Mouse (Mus musculus) heart, embryonic 15.5 days (tissue): ENCODE measurements around the gene Cenpj. TPM values are rescaled to one million over a fixed set of nuclear protein-coding genes. Genes with fewer than 3 reads are reported as not detected.

ENCODE experiments used
- ATAC-seq: fragments of 200-750 bp; cut with Nextera tagmentation; replicated peaks from 2 replicates; pipeline ENCODE4 v1.8.0; 2017; ENCODE audit warnings: low read depth, moderate TSS enrichment; ENCODE audit not compliant: insufficient number of reproducible peaks, insufficient read depth, low FRiP score
- H3K27ac ChIP-seq: fragments of 300-500 bp; sonication (generic); 2 replicates; pipeline ENCODE4 v1.5.1; 2015; ENCODE audit warnings: mild to moderate bottlenecking, inconsistent platforms
- H3K27me3 ChIP-seq: fragments of 300-500 bp; sonication (generic); 2 replicates; pipeline ENCODE4 v1.6.1; 2015; ENCODE audit warnings: inconsistent platforms
- H3K36me3 ChIP-seq: fragments of 300-500 bp; sonication (generic); 2 replicates; pipeline ENCODE4 v1.6.1; 2015; ENCODE audit warnings: mild to moderate bottlenecking, inconsistent platforms
- H3K4me1 ChIP-seq: fragments of 300-500 bp; sonication (generic); replicated peaks from 2 replicates; pipeline ENCODE4 v1.6.1; 2015; ENCODE audit warnings: inconsistent platforms
- H3K4me2 ChIP-seq: fragments of 300-500 bp; sonication (generic); 2 replicates; pipeline ENCODE4 v1.6.1; 2015; ENCODE audit warnings: inconsistent platforms, mild to moderate bottlenecking, moderate library complexity
- H3K4me3 ChIP-seq: fragments of 300-500 bp; sonication (generic); 2 replicates; pipeline ENCODE4 v1.5.1; 2015; ENCODE audit warnings: mild to moderate bottlenecking, inconsistent platforms
- H3K9ac ChIP-seq: fragments of 300-500 bp; sonication (generic); 2 replicates; pipeline ENCODE4 v1.6.1; 2015; ENCODE audit warnings: mild to moderate bottlenecking, inconsistent platforms
- H3K9me3 ChIP-seq: fragments of 300-500 bp; sonication (generic); replicated peaks from 2 replicates; pipeline ENCODE4 v1.6.1; 2016; ENCODE audit warnings: inconsistent platforms
- WGBS: fragments of 180-500 bp; shearing (Covaris S2); methylation state at CpG from one replicate; pipeline ENCODE4 v1.1.7; 2015; ENCODE audit warnings: mixed read lengths; 5-methylcytosine and 5-hydroxymethylcytosine counted together
- polyA plus RNA-seq: library from polyadenylated mRNA; unstranded; fragments of >200 nt; fragmentation: Nextera tagmentation; extraction: Ambion mirVana; gene quantifications from 2 replicates; pipeline ENCODE4 v1.2.1, GENCODE M21; 2015

Cenpj gene
- 7.4 and 7.6 TPM in 2 replicates for polyA plus RNA-seq

GRCm38 (mm10) chr14:56575416-56575815 is at the start of gene Cenpj, which contains the start of gene Parp4:
TSS of gene Cenpj (minus strand) at chr14:56575425.
TSS of gene Parp4 (plus strand) at chr14:56575619.
- WGBS: under 1% methylated on average over 24 of the region's 24 CpGs
- H3K4me1 ChIP-seq: peaks cover 21% of the 10 kb centered on the region
- no peaks in the 10 kb centered on the region for H3K27me3 ChIP-seq
- no peaks in the 10 kb centered on the region for H3K9me3 ChIP-seq
- peak within 1 kb of the TSS; percentile 68 for H3K4me2 ChIP-seq
- H3K27ac ChIP-seq: peak within 1 kb of the TSS; percentile 76
- H3K9ac ChIP-seq: peak within 1 kb of the TSS; percentile 74
- peak within 1 kb of the TSS; percentile 70 for H3K4me3 ChIP-seq
- peak; percentile 74 for ATAC-seq
- H3K36me3 ChIP-seq: no peaks in the 10 kb centered on the region

- no peak overlapping the region for H3K27ac ChIP-seq
- no peak overlapping the region for H3K4me2 ChIP-seq
- no peaks in the 10 kb centered on the region for H3K4me1 ChIP-seq
- no peaks in the 10 kb centered on the region for H3K9me3 ChIP-seq
- H3K9ac ChIP-seq: no peak overlapping the region
- H3K4me3 ChIP-seq: no peak overlapping the region
- H3K36me3 ChIP-seq: peaks cover 57% of the 10 kb centered on the region
- no peaks in the 10 kb centered on the region for H3K27me3 ChIP-seq
- 89% methylated on average over 8 of the region's 8 CpGs for WGBS
- no peak for ATAC-seq
Observed at GRCm38 (mm10) chr14:56620425-56620824, 45.2 kb upstream of the Cenpj start.

GRCm38 (mm10) chr14:56617470-56617869 is 42.2 kb upstream of the Cenpj start:
- peaks cover 70% of the 10 kb centered on the region for H3K36me3 ChIP-seq

GRCm38 (mm10) chr14:56613212-56613611 is 38.0 kb upstream of the Cenpj start:
- no peak overlapping the region for H3K4me2 ChIP-seq
- H3K27ac ChIP-seq: no peak overlapping the region
- H3K9ac ChIP-seq: no peak overlapping the region
- H3K4me3 ChIP-seq: no peak overlapping the region
- H3K9me3 ChIP-seq: no peaks in the 10 kb centered on the region
- no peaks in the 10 kb centered on the region for H3K27me3 ChIP-seq
- no peak for ATAC-seq
- peaks cover 82% of the 10 kb centered on the region for H3K36me3 ChIP-seq
- 86% methylated on average over 3 of the region's 3 CpGs for WGBS
- no peaks in the 10 kb centered on the region for H3K4me1 ChIP-seq

More at GRCm38 (mm10) chr14:56617470-56617869, 42.2 kb upstream of the Cenpj start:
- Histone ChIP-seq H3K27me3 (no peaks in the 10 kb centered on the region), H3K27ac (no peak overlapping the region), H3K4me3 (no peak overlapping the region), H3K9ac (no peak overlapping the region), H3K9me3 (no peaks in the 10 kb centered on the region), H3K4me1 (no peaks in the 10 kb centered on the region), H3K4me2 (no peak overlapping the region)
- WGBS: 83% methylated on average over 1 of the region's 1 CpGs
- no peak for ATAC-seq

- Histone ChIP-seq H3K27me3 (no peaks in the 10 kb centered on the region), H3K4me1 (no peaks in the 10 kb centered on the region), H3K9ac (no peak overlapping the region), H3K36me3 (peaks cover 41% of the 10 kb centered on the region), H3K27ac (no peak overlapping the region), H3K4me2 (no peak overlapping the region), H3K9me3 (no peaks in the 10 kb centered on the region), H3K4me3 (no peak overlapping the region)
- no peak for ATAC-seq
- 85% methylated on average over 4 of the region's 4 CpGs for WGBS
Observed at GRCm38 (mm10) chr14:56605136-56605535, 29.9 kb upstream of the Cenpj start.

- WGBS: 89% methylated on average over 5 of the region's 5 CpGs
- Histone ChIP-seq H3K36me3 (peaks cover 38% of the 10 kb centered on the region), H3K9ac (no peak overlapping the region), H3K4me3 (no peak overlapping the region), H3K9me3 (no peaks in the 10 kb centered on the region), H3K27me3 (no peaks in the 10 kb centered on the region), H3K4me1 (no peaks in the 10 kb centered on the region), H3K4me2 (no peak overlapping the region), H3K27ac (no peak overlapping the region)
- ATAC-seq: no peak
Observed at GRCm38 (mm10) chr14:56604438-56604837, 29.2 kb upstream of the Cenpj start.

GRCm38 (mm10) chr14:56602069-56602468 is 26.8 kb upstream of the Cenpj start:
- Histone ChIP-seq H3K27me3 (no peaks in the 10 kb centered on the region), H3K9ac (no peak overlapping the region), H3K36me3 (peaks cover 41% of the 10 kb centered on the region), H3K4me3 (no peak overlapping the region), H3K4me2 (no peak overlapping the region), H3K4me1 (no peaks in the 10 kb centered on the region), H3K27ac (no peak overlapping the region), H3K9me3 (no peaks in the 10 kb centered on the region)
- ATAC-seq: no peak
- 87% methylated on average over 9 of the region's 9 CpGs for WGBS

- Histone ChIP-seq H3K9ac (no peak overlapping the region), H3K36me3 (peaks cover 70% of the 10 kb centered on the region), H3K4me1 (no peaks in the 10 kb centered on the region), H3K27ac (no peak overlapping the region), H3K4me2 (no peak overlapping the region), H3K4me3 (no peak overlapping the region), H3K9me3 (no peaks in the 10 kb centered on the region), H3K27me3 (no peaks in the 10 kb centered on the region)
- ATAC-seq: no peak
- 47% methylated on average over 6 of the region's 6 CpGs for WGBS
Observed at GRCm38 (mm10) chr14:56598759-56599158, 23.5 kb upstream of the Cenpj start.

- WGBS: 95% methylated on average over 1 of the region's 1 CpGs
- no peak overlapping the region for H3K27ac ChIP-seq
Observed at GRCm38 (mm10) chr14:56594811-56595210, 19.6 kb upstream of the Cenpj start.

GRCm38 (mm10) chr14:56592191-56592590 is 17.0 kb upstream of the Cenpj start:
- Histone ChIP-seq H3K4me1 (no peaks in the 10 kb centered on the region), H3K36me3 (peaks cover 81% of the 10 kb centered on the region), H3K27ac (no peak overlapping the region), H3K27me3 (no peaks in the 10 kb centered on the region), H3K9me3 (no peaks in the 10 kb centered on the region), H3K4me3 (no peak overlapping the region), H3K9ac (no peak overlapping the region), H3K4me2 (no peak overlapping the region)
- no peak for ATAC-seq
- 91% methylated on average over 9 of the region's 9 CpGs for WGBS

More at GRCm38 (mm10) chr14:56594811-56595210, 19.6 kb upstream of the Cenpj start:
- H3K4me2 ChIP-seq: no peak overlapping the region
- peaks cover 91% of the 10 kb centered on the region for H3K36me3 ChIP-seq
- no peaks in the 10 kb centered on the region for H3K27me3 ChIP-seq
- no peaks in the 10 kb centered on the region for H3K9me3 ChIP-seq
- no peaks in the 10 kb centered on the region for H3K4me1 ChIP-seq
- H3K4me3 ChIP-seq: no peak overlapping the region
- H3K9ac ChIP-seq: no peak overlapping the region
- no peak for ATAC-seq

GRCm38 (mm10) chr14:56582294-56582693 is 7.1 kb upstream of the Cenpj start:
- H3K9me3 ChIP-seq: no peaks in the 10 kb centered on the region
- H3K27ac ChIP-seq: 0 out of 2 replicates have a peak overlapping the region, but pooled peaks have one; percentile 61
- H3K36me3 ChIP-seq: peaks cover 28% of the 10 kb centered on the region; the same call in 1 of the 2 replicates
- H3K4me3 ChIP-seq: no peak overlapping the region
- WGBS: 82% methylated on average over 6 of the region's 6 CpGs
- H3K4me1 ChIP-seq: peaks cover 21% of the 10 kb centered on the region
- H3K9ac ChIP-seq: no peak overlapping the region
- H3K27me3 ChIP-seq: no peaks in the 10 kb centered on the region
- no peak for ATAC-seq
- no peak overlapping the region for H3K4me2 ChIP-seq

- H3K9me3 ChIP-seq: no peaks in the 10 kb centered on the region
- H3K4me2 ChIP-seq: no peak overlapping the region
- H3K9ac ChIP-seq: no peak overlapping the region
- peak overlapping the region; percentile 61 for H3K27ac ChIP-seq
- no peak overlapping the region for H3K4me3 ChIP-seq
- H3K4me1 ChIP-seq: peaks cover 29% of the 10 kb centered on the region
- no peaks in the 10 kb centered on the region for H3K27me3 ChIP-seq
- peaks cover 20% of the 10 kb centered on the region; the same call in 1 of the 2 replicates for H3K36me3 ChIP-seq
- WGBS: 27% methylated on average over 5 of the region's 5 CpGs
- 0 out of 2 replicates have a peak, but pooled peaks have one; percentile 43 for ATAC-seq
Observed at GRCm38 (mm10) chr14:56581117-56581516, 5.9 kb upstream of the Cenpj start.
